Mouse (Mus musculus) intestine, postnatal 0 days (tissue): ENCODE data around the gene Jund. TPM values are rescaled to one million over a fixed set of nuclear protein-coding genes. Genes with fewer than 3 reads are reported as not detected.

Experiments used
- ATAC-seq: fragments of 200-750 bp; cut with Nextera tagmentation; 2 replicates; pipeline ENCODE4 v1.8.0; 2017; ENCODE audit warnings: mild to moderate bottlenecking, moderate TSS enrichment, moderate library complexity
- H3K27ac ChIP-seq: fragments of 300-500 bp; sonication (generic); 2 replicates; pipeline ENCODE4 v1.5.1; 2014; ENCODE audit warnings: mild to moderate bottlenecking, low read depth, low read length, moderate library complexity
- H3K27me3 ChIP-seq: fragments of 300-500 bp; sonication (generic); replicated peaks from 2 replicates; pipeline ENCODE4 v1.6.1; 2014; ENCODE audit warnings: low read length, mixed read lengths; ENCODE audit not compliant: control insufficient read depth, insufficient read depth
- H3K36me3 ChIP-seq: fragments of 300-500 bp; sonication (generic); 2 replicates; pipeline ENCODE4 v1.6.1; 2014; ENCODE audit warnings: mild to moderate bottlenecking, moderate library complexity; ENCODE audit not compliant: control insufficient read depth, insufficient read depth
- H3K4me1 ChIP-seq: fragments of 300-500 bp; sonication (generic); replicated peaks from 2 replicates; pipeline ENCODE4 v1.6.1; 2014; ENCODE audit warnings: antibody characterized with exemption, low read length, mixed read lengths; ENCODE audit not compliant: control insufficient read depth, insufficient read depth
- H3K4me2 ChIP-seq: fragments of 300-500 bp; sonication (generic); replicated peaks from 2 replicates; pipeline ENCODE4 v1.6.1; 2014; ENCODE audit warnings: low read depth, mild to moderate bottlenecking, moderate library complexity
- H3K4me3 ChIP-seq: fragments of 300-500 bp; sonication (generic); 2 replicates; pipeline ENCODE4 v1.5.1; 2014; ENCODE audit warnings: low read depth, low read length
- H3K9ac ChIP-seq: fragments of 300-500 bp; sonication (generic); 2 replicates; pipeline ENCODE4 v1.6.1; 2014; ENCODE audit warnings: mild to moderate bottlenecking, low read depth, low read length
- H3K9me3 ChIP-seq: fragments of 300-500 bp; sonication (generic); 2 replicates; pipeline ENCODE4 v1.6.1; 2016; ENCODE audit warnings: mixed run types; ENCODE audit not compliant: control insufficient read depth
- CTCF ChIP-seq: sonication (generic); IDR thresholded peaks from 2 replicates; pipeline ENCODE4 v1.5.1; 2016; ENCODE audit warnings: low read depth, mild to moderate bottlenecking, control low read depth, antibody characterized with exemption, moderate library complexity
- WGBS: fragments of 180-500 bp; shearing (Covaris S2); extraction: QIAGEN DNeasy Blood & Tissue Kit; methylation state at CpG from one replicate; pipeline ENCODE4 v1.1.7; 2014; 5-methylcytosine and 5-hydroxymethylcytosine counted together
- polyA plus RNA-seq: library from polyadenylated mRNA; unstranded; fragments of >200 nt; fragmentation: Nextera tagmentation; extraction: Ambion mirVana; gene quantifications from 2 replicates; pipeline ENCODE4 v1.2.1, GENCODE M21; 2015

Jund gene
- polyA plus RNA-seq, 1 experiment from 2014 or later = 121 TPM

DNA sequence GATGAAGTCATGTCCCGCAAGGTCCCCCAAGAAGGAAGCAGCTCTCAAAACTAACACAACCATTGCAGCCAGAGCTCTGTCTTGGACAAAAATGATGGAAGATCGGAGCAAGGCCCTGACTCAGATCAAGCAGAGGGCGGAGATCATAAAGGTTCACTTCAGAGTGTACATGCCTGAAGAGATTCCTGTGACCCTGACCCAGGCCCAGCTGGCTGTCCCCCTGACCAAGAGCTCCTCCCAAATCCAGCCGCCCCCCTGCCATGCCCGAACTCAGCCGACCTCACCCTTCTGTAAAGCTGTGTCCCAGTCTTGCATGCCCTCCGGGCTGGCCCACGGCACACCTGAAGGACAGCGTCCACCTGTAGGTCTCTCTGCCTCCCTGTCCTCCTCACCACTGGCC lies 11.0 kb downstream of the Jund start:
- H3K27ac ChIP-seq = no peak overlapping the region
- no peaks in the 10 kb centered on the region for H3K36me3 ChIP-seq
- no peak overlapping the region for H3K4me2 ChIP-seq
- 91% methylated on average over 9 of the region's 9 CpGs for WGBS
- ATAC-seq = no peak
- no peaks in the 10 kb centered on the region for H3K27me3 ChIP-seq
- H3K9ac ChIP-seq = no peak overlapping the region
- TF ChIP-seq CTCF = no peak
- no peaks in the 10 kb centered on the region for H3K9me3 ChIP-seq
- no peaks in the 10 kb centered on the region for H3K4me1 ChIP-seq
- H3K4me3 ChIP-seq = no peak overlapping the region

DNA sequence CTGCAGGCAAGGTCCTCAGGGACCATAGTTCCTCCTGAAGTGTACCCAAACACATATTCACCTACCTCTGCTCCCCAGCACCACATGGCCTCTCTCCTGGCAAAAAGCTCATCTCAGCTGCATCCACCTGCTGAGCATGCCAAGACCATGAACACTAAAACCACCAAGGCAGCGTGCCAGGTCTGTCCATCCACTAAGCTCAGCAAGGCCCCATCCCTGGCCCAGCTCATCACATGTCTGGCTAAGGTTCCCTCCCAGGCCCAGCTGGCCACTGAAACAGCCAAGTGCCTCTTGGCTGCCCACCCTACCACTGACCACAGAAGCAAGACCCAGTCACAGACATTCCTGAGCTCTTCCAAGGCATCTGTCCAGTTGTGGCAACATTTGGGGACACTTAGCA lies 11.5 kb downstream of the Jund start:
- no peak overlapping the region for H3K9ac ChIP-seq
- H3K4me3 ChIP-seq = no peak overlapping the region
- WGBS = 86% methylated on average over 1 of the region's 1 CpGs
- H3K27me3 ChIP-seq = no peaks in the 10 kb centered on the region
- no peak overlapping the region for H3K4me2 ChIP-seq
- H3K9me3 ChIP-seq = no peaks in the 10 kb centered on the region
- ATAC-seq = no peak
- no peaks in the 10 kb centered on the region for H3K4me1 ChIP-seq
- TF ChIP-seq CTCF = no peak
- H3K27ac ChIP-seq = no peak overlapping the region
- H3K36me3 ChIP-seq = no peaks in the 10 kb centered on the region

DNA sequence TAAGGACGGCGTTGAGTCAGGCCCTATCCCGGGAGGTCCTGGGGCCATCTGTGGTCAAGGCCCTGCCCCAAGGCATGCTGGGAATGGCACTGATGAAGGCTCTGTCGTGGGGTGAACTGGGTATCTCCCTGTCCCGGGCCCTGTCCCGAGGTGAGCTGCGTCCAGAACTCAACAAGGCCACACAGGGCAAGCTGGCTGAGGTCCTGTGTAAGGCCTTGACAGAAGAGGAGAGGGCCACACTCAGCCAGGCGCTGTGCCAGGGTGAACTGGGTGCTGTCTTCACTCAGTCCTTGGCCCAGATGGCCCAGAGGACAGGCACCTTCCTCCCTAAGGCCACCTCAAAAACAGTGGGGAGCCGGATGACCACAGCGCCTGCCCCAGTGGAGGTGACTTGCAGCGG lies 12.3 kb downstream of the Jund start:
- Histone ChIP-seq H3K27ac (no peak overlapping the region), H3K36me3 (no peaks in the 10 kb centered on the region), H3K4me1 (no peaks in the 10 kb centered on the region), H3K27me3 (no peaks in the 10 kb centered on the region), H3K9me3 (no peaks in the 10 kb centered on the region), H3K4me2 (no peak overlapping the region), H3K4me3 (no peak overlapping the region), H3K9ac (no peak overlapping the region)
- WGBS = 86% methylated on average over 11 of the region's 11 CpGs
- TF ChIP-seq CTCF = no peak
- ATAC-seq = no peak

DNA sequence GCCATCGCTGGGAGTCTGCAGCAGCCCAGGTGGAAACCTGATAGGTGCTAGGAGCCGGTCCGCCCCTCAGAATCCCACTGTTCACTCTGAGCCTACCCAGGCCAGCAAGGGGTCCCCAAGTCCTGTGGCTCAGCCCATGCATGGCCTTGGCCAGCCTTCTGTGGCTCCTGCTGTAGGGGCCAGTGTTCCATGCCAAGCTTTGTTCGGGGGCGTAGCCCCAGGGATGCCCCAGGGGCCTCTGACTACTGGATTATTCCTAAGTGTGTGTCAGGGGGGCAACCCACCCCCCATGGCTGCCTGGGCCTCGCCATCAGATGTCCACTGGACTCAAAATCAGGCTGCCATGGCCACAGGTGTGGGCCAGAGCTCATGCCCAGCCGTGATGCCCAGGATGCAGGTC lies 15.2 kb downstream of the Jund start:
- no peaks in the 10 kb centered on the region for H3K27me3 ChIP-seq
- H3K9ac ChIP-seq = no peak overlapping the region
- H3K4me1 ChIP-seq = no peaks in the 10 kb centered on the region
- no peak overlapping the region for H3K27ac ChIP-seq
- no peak for ATAC-seq
- 77% methylated on average over 7 of the region's 7 CpGs for WGBS
- no peak for TF ChIP-seq CTCF
- no peaks in the 10 kb centered on the region for H3K9me3 ChIP-seq
- H3K4me3 ChIP-seq = no peak overlapping the region
- no peak overlapping the region for H3K4me2 ChIP-seq
- no peaks in the 10 kb centered on the region; the same call in 1 of the 2 replicates for H3K36me3 ChIP-seq

DNA sequence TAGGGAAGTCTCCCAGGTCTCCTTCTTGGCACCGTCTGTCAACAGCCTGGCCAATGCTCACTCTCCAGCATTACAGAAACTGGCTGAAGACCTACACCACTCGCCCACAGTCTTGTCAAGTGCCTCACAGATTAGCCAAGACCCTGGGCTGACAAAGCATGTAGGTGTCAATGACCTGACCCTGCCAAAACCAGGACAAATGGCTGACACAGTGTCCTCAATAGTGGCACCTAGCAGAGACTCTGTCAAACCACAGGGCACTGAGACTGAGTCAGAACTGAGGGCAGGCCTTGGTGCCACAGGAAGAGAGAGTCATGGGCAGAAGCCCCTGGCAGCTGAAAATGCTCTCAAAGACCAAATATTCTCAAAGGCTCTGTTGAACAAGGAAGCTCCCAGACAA lies 16.3 kb downstream of the Jund start:
- H3K4me2 ChIP-seq = no peak overlapping the region
- TF ChIP-seq CTCF = no peak
- no peak for ATAC-seq
- no peak overlapping the region for H3K9ac ChIP-seq
- H3K27me3 ChIP-seq = no peaks in the 10 kb centered on the region
- no peaks in the 10 kb centered on the region for H3K4me1 ChIP-seq
- H3K9me3 ChIP-seq = no peaks in the 10 kb centered on the region
- no peak overlapping the region for H3K27ac ChIP-seq
- 70% methylated on average over 2 of the region's 2 CpGs for WGBS
- no peaks in the 10 kb centered on the region; the same call in 1 of the 2 replicates for H3K36me3 ChIP-seq
- H3K4me3 ChIP-seq = no peak overlapping the region

DNA sequence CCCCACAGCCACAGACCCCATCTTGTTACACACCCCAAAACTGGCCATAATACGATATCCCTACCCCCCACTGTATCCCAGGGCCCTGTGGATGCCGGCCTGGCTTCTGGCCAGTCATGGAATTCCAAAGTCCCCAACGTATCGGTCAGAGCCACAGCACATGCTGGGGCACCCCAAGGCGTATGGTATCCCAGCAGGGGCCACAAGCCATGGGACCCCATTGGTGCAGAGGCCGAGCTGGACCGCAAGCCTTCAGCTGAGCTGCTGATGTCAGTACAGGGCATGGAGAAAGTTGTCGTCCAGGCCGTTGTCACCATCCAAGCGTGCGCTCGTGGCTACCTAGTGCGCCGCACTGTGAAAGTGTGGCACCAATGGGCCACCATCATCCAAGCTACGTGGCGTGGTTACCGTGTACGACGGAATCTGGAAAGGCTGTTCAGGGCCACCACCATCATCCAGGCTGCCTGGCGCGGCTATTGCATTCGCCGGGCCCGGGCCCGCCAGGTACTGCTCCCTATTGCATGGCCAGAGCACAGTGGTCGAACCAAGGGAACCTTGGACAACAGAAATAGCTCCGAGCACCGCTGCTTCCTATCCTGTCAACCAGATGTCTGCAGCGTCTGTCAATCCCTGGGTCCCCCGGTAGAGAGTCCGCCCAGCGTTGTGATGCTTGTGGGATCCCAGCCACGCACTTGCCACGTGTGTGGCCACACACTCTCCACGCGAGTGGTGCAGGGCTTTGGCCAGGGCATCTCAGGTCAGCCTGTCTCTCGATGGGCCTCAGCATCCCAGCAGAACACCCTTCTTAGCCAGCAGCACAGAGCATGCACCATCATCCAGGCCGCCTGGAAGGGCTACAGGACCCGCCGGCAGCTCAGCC lies 18.0 kb downstream of the Jund start:
- H3K4me1 ChIP-seq = no peaks in the 10 kb centered on the region
- TF ChIP-seq CTCF = no peak
- H3K9me3 ChIP-seq = no peaks in the 10 kb centered on the region
- H3K36me3 ChIP-seq = no peaks in the 10 kb centered on the region; the same call in 1 of the 2 replicates
- H3K27ac ChIP-seq = no peak overlapping the region
- H3K27me3 ChIP-seq = no peaks in the 10 kb centered on the region
- no peak overlapping the region for H3K9ac ChIP-seq
- H3K4me2 ChIP-seq = no peak overlapping the region
- WGBS = 82% methylated on average over 40 of the region's 40 CpGs
- H3K4me3 ChIP-seq = no peak overlapping the region
- ATAC-seq = no peak
